Mouse (Mus musculus): ENCODE data around the gene Fam149b. TPM values are rescaled to one million over a fixed set of nuclear protein-coding genes. Genes with fewer than 3 reads are reported as not detected.

Fam149b gene
- polyA plus RNA-seq, 1 experiment from 2014 or later, result 34.8 TPM

Other genes with a start within 250 kb of the Fam149b start
- 13.4 and 14.1 TPM in 2 replicates for gene Saysd1, start 209.6 kb upstream of the Fam149b start, polyA plus RNA-seq (2015; fragmentation: Nextera tagmentation; extraction: Ambion mirVana)
- 4.5 and 4.7 TPM in 2 replicates for gene Kcnk5, start 166.4 kb upstream of the Fam149b start, polyA plus RNA-seq (2015; fragmentation: Nextera tagmentation; extraction: Ambion mirVana)
- gene Kcnk16, start 79.0 kb upstream of the Fam149b start, polyA plus RNA-seq (2015; fragmentation: Nextera tagmentation; extraction: Ambion mirVana), result 0.17 TPM in 1 of 2 replicates, not detected in the other
- 17.6 and 19.6 TPM in 2 replicates for gene Nudt13, start 53.5 kb upstream of the Fam149b start, polyA plus RNA-seq (2015; fragmentation: Nextera tagmentation; extraction: Ambion mirVana)
- gene Ecd, start within 50 bp of the Fam149b start, polyA plus RNA-seq (2015; fragmentation: Nextera tagmentation; extraction: Ambion mirVana), result 47.5 and 48.2 TPM in 2 replicates
- gene Dnajc9, start 40.7 kb downstream of the Fam149b start, polyA plus RNA-seq (2015; fragmentation: Nextera tagmentation; extraction: Ambion mirVana), result 164 and 168 TPM in 2 replicates
- gene Mrps16, start 45.5 kb downstream of the Fam149b start, polyA plus RNA-seq (2015; fragmentation: Nextera tagmentation; extraction: Ambion mirVana), result 87.8 and 91.2 TPM in 2 replicates
- 0.35 and 0.51 TPM in 2 replicates for gene Cfap70, start 104.1 kb downstream of the Fam149b start, polyA plus RNA-seq (2015; fragmentation: Nextera tagmentation; extraction: Ambion mirVana)
- 59.7 and 62.9 TPM in 2 replicates for gene Anxa7, start 132.0 kb downstream of the Fam149b start, polyA plus RNA-seq (2015; fragmentation: Nextera tagmentation; extraction: Ambion mirVana)
- 2.2 and 2.4 TPM in 2 replicates for gene Mss51, start 148.7 kb downstream of the Fam149b start, polyA plus RNA-seq (2015; fragmentation: Nextera tagmentation; extraction: Ambion mirVana)
- 43.0 and 48.5 TPM in 2 replicates for gene Ppp3cb, start 198.4 kb downstream of the Fam149b start, polyA plus RNA-seq (2015; fragmentation: Nextera tagmentation; extraction: Ambion mirVana)